Mouse (Mus musculus) hindbrain, embryonic 14.5 days (tissue): Measurements from ENCODE around the gene Cntn5. TPM values are rescaled to one million over a fixed set of nuclear protein-coding genes. Genes with fewer than 3 reads are reported as not detected.

Experiments
- microRNA-seq: library from miRNA; unstranded; fragments of <30 nt; microRNA quantifications from one replicate; pipeline ENCODE4, GENCODE M21; 2016
- polyA plus RNA-seq: library from polyadenylated mRNA; unstranded; fragments of >200 nt; fragmentation: Nextera tagmentation; extraction: Ambion mirVana; gene quantifications from 2 replicates; pipeline ENCODE4 v1.2.1, GENCODE M21; 2014

Gene Cntn5
- polyA plus RNA-seq, 1 experiment from 2014 or later = 22.0 TPM

Small RNA genes lying within 50 kb of the gene (microRNA-seq; reads per million reads assigned to microRNA genes)
- gene Gm24496 = not detected
- not detected for gene Gm25086
- not detected for gene Gm26195
- not detected for gene Mir6237
